Mouse (Mus musculus) embryo, embryonic 11.5 days (tissue): ENCODE results near the gene Cnot6.

Experiments
- DNase-seq: peaks from one replicate; pipeline ENCODE4 v3.0.0-alpha.2; 2012; ENCODE audit warnings: low read depth, low spot score

The Cnot6 gene

DNA sequence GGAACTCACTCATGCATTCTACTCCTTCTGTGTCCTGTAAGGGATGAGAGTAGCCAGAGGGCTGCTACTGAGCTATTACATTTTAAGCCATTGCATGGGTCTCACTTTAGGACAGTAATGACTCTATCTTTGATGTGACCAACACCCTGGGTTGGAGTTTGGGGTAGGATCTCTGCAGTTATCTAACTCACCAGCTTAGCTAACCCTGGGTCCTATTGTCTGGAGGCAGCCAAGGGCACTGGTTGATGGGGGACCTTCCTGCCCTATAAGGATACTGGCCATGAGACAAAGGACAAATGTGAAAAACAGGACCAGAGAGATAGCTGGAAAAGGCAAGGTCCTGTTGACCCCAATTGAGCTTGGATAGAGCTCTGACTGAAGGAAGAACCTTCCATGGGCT is 57.0 kb downstream of the Cnot6 start:
- DNase-seq: no peak

DNA sequence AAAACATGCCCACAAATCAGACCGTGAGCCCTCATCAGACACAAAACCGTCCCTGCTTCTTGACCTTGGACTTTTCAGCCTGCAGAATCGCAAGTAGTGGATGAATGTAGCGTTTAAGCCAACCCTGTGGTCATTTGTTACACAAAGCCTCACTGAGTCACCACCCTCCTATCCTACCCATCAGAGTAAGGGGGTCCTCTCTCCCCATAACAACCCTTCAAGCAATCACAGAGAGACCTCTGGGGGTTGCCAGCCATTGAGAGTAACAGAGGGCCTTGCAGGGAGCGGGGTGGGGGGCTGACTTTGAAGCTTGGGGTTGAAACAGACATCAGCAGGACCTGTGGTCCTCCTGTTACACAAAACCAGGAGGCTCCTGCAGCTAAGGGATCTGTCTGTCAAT is 57.9 kb downstream of the Cnot6 start:
- DNase-seq: no peak

DNA sequence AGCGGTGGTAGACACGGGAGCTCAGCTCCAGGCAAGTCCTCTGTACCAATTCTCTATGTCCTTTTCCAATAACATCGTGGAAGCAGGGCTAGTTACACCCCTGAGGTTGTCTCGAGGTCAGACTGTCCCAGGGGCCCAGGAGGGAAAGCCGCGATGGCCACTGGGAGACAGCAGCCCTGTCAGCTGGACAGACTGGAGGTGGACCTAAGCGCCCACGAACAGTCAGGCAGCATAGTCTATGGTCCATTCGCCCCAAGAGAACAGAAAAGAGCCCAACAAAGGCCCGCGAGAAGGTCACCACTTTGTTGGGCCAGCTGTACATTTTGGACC is 59.5 kb downstream of the Cnot6 start:
- no peak for DNase-seq

GRCm38 (mm10) chr11:49652401-49653078 is 60.0 kb downstream of the Cnot6 start:
- DNase-seq: peak; percentile 67

GRCm38 (mm10) chr11:49651762-49652322 is 60.7 kb downstream of the Cnot6 start:
- no peak for DNase-seq

DNA sequence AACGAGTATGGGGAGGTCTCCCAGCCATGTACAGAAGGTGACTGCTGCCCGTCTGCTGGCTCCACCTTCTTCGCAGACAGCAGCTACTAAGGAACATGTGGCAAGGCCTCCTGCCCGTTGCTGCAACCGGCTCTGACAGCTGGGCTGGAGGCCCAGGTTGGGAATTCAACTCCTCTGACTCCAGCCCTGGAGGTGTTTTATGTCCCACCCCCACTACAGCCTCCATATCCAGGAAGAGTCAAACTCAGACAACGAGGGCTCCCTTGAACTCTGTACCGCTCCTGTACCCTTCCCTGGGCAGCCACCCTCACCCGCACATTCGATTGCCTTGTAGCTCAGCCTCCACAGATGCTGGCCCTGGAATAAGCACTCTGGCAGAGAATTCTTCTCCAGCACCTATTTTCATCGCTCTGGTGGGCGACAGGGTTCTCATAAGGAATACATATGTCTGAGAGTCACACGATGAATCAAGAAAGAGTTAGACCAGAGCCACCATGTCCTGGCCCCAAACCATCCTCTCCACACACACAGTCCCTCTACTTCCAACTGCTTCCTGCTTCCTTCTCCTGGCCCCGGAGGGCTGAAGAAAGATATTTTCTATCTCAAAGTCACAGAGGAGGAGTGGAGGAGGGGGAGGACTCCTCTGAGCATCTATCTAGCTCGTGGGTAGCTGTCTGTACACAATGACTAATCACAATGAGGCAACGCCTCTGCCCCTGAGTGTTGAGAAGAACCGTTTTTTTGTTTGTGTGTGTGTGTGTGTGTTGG is 61.3 kb downstream of the Cnot6 start:
- no peak for DNase-seq

- peak; percentile 30 for DNase-seq
Observed at GRCm38 (mm10) chr11:49650113-49650993, 62.2 kb downstream of the Cnot6 start.

DNA sequence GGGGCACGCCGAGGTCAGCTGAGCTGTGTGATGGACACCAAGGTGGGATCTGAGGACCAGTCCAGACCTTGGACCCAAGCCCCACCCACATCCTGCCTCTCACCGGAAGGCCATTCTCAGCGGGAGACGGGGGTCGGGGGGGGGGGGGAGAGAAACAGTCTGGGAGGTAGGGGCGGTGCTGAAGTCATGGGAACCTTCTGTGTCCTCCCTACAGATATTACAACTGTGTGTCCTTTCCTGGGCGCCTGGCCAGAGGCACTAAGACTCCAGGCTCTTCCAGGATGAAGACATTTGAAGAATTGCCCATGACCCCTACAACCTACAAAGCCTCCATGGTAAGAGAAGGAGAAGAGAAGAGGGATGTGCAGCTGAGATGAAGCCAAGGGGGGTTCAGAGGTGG is 66.8 kb downstream of the Cnot6 start:
- DNase-seq: no peak

DNA sequence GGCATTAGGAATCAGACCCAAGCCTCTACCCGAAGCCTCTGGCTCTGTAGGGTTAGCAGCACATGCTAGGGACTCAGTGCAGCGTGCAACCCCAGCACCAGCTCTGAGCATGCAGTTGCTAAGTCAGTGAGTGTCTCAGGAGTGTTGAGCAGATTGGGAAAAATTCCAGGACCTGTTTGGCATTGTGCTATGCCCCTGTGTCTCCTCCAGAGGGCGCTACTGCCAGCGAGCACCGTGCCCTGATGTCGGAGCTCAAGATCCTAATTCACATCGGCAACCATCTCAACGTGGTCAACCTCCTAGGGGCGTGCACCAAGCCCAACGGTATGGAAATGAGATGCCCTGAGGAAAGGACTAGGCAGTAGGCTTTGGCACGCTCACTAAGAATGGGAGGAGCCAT is 76.1 kb downstream of the Cnot6 start:
- DNase-seq: no peak

DNA sequence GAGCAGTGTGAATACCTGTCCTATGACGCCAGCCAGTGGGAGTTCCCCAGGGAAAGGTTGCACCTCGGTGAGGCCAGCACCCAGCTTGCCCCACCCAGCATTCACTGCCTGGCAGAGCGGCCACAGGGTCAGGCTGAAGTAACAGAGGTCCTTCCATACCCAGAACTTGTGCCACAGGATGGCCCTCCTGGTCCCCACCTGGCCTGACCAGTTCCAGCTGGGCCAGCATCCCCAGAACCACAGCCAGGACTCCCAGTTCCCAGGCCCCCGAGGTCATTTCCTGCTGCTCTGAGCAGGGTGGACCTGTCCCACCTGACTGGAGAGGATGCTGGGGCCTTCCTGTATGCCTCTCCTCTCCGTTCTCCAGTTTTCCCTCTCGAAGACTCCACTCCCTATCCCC is 76.9 kb downstream of the Cnot6 start:
- no peak for DNase-seq

GRCm38 (mm10) chr11:49634101-49634500 is 78.4 kb downstream of the Cnot6 start:
- no peak for DNase-seq

GRCm38 (mm10) chr11:49632256-49632655 is 80.3 kb downstream of the Cnot6 start:
- DNase-seq: no peak

DNA sequence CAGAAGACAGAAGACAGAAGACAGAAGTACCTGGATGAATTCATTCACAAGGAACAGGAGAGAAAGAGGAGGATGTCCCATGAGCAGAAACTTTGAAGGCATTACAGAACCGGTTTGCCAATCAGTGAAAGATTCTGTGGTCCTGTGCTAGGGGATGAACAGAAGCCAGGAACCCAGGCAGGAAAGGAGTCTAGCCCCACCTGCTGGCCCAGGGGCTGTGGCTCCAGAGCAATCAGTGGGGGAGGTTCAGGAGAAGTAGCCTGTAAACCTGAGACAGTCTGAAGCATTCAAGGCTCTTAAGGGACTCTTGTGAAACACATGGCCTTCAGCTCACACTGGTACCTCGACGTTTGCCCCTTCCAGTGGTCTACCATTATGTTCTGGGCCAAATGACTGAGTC is 81.4 kb downstream of the Cnot6 start:
- no peak for DNase-seq

- DNase-seq: no peak
Observed at GRCm38 (mm10) chr11:49626748-49627147, 85.8 kb downstream of the Cnot6 start.

GRCm38 (mm10) chr11:49625863-49626262 is 86.7 kb downstream of the Cnot6 start:
- DNase-seq: no peak

GRCm38 (mm10) chr11:49624156-49624555 is 88.4 kb downstream of the Cnot6 start:
- no peak for DNase-seq

DNA sequence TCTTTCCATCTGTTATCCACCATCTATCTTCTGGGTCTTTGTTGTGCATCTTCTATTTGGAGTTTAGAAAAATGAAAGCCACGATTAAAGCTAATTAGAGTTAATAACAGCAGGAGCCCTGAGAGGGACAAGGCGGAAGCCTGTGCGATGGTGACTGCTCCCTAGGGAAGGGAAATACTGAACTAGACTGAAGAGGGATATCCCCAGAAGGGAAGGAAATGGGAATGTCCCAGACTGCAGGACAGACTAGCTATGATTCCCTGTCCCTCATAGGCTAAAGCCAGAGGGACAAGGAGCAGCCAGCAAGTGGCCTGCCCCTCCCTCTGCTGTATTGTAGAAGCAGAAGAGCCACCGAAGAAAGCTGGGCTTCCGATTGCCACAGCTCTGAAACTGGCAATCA is 90.6 kb downstream of the Cnot6 start:
- no peak for DNase-seq
